Mouse (Mus musculus) gastrocnemius, postnatal 10 days (tissue): ENCODE measurements around the gene Atp1a2. TPM values are rescaled to one million over a fixed set of nuclear protein-coding genes. Genes with fewer than 3 reads are reported as not detected.
A peak's percentile ranks its signal among the peaks of the same experiment; 100 is the strongest.
"Not testable (repeated sequence)": the region's sequence is repeated elsewhere in the genome, so short reads cannot be mapped to it uniquely, and the experiment has no call there.

Experiments used
- DNase-seq: peaks from one replicate; pipeline ENCODE4 v3.0.0; 2021; ENCODE audit warnings: mixed read lengths
- total RNA-seq, 2 experiments: library from RNA; stranded (reverse); gene quantifications; 2 replicates each; pipeline ENCODE4 v1.2.3; 2021

The Atp1a2 gene
- total RNA-seq, 2 experiments from 2014 or later, result 695 to 761 TPM

DNA sequence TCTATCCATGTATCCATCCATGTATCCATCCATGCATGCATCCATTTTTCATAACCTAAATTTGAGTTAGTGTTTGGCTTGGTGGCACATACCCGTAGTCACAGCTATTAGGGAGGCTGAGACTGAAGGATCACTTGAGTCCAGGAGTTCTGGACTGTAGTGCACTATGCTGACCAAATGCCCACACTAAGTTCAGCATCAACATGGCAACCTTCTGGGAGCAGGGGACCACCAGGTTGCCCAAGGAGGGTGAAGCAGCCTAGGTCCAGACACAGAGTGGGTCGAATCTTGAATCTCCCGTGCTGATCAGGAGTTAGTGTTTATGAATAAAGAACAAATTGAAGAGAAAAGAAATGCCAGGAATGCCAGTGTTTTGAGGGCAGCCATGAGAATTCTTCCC lies 26.7 kb downstream of the Atp1a2 start:
- no peak for DNase-seq

DNA sequence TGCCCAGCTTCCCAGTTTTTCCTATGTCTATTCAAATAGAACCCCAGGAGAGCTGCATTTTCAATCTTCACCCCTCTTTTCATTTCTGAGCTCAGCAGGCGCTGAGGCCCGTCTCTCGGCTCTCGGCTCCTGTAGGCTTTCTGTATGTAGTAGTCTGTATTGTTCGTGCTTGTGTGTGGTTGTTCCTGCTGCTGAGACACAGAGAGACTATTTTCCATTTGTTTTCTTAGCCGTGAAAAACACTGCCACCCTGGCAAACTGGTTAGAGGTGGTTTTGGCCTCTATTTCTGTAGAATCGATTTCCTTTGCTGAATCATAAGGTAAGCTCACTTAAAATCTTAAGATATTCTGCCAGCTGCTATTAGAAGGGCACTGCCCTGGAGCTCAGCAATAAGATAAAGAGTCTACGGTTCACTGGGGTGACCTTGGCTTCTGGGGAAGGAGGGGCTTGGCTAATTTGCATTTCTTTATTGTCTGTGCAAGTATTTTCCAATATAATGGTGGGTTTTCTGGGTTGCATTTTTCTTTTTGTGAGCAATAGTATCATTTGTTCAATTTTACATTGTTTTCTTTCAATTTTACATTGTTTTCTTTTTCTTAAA lies 36.3 kb downstream of the Atp1a2 start, which contains the start of gene Igsf8:
TSS of gene Igsf8 (plus strand) at position 165 of the 602 bp plus-strand sequence.
- DNase-seq, result no peak

DNA sequence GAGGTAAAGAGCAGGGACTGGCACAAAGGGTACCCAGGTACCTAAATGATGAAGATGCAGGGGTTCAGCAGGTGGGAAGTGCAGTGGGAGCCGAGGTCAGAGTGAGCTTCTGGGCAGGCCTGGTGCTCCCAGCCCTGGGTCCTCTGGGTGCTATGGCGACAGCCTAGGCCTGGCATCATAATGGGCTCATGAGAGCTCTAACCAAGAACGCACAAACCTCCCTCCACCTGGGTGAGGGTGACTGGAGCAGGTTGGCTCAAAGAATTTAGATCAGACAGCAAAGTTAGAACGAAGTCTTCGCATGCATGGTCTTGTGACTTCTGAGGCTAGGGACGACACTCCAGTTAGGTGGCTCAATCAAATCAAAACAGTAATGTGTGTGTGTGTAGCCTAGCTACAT lies 39.5 kb downstream of the Atp1a2 start, which contains the start of gene Atp1a4:
TSS of gene Atp1a4 (minus strand) at position 101 of the 400 bp plus-strand sequence.
- DNase-seq, result no peak

DNA sequence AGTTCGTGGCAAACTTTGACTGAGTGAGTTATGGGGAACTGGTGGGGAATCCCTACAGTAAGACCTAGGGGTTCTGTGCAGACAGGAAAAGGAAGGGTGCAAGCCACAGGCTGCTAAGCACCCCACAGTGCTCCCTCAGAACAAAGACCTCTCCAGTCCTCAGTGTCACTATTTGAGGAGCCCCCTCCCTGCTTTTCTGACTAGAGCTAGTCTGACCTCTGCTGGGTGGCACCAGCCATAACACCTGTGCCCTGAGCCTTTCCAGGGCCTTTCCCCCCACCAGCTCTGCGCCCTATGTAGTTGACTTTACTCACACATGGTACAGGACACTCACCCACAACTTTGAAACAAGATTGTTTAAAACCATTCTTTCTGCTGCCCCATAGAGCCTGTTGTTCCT lies 50.2 kb downstream of the Atp1a2 start:
- DNase-seq, result peak; percentile 29

DNA sequence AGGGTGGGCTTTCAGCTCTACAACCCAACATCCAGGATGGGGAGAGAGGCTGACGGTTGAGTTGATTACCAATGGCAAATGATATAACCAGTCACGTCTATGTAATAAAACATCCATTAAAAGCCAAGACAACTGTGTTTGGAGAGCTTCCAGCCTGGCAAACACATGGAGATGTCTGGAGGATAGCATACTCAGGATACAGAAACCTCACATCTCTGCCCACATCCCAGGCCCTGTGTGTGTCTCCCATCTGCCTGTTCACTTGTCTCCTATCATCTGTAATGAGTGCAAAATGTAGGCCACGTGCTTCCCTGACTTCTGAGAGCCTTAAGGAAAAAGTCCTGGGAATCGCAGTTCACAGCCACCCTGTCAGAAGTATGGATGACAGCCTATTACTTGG lies 50.6 kb downstream of the Atp1a2 start:
- no peak for DNase-seq

DNA sequence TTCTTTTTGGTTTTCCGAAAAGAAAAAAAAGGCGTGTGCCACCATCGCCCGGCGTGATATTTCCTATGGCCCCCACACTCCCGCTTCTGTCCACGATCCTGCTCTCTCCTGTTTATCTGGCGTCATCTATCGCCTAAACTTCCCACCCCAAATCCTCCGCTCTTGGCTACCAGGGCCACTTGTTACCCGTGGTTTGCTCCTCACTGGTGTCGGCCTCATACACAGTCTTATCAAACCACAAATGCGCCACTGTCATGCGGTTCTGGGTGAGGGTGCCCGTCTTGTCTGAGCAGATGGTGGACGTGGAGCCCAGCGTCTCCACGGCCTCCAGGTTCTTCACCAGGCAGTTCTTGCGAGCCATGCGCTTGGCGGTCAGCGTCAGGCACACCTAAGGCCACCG lies 53.2 kb downstream of the Atp1a2 start:
- DNase-seq, result not testable (repeated sequence)

DNA sequence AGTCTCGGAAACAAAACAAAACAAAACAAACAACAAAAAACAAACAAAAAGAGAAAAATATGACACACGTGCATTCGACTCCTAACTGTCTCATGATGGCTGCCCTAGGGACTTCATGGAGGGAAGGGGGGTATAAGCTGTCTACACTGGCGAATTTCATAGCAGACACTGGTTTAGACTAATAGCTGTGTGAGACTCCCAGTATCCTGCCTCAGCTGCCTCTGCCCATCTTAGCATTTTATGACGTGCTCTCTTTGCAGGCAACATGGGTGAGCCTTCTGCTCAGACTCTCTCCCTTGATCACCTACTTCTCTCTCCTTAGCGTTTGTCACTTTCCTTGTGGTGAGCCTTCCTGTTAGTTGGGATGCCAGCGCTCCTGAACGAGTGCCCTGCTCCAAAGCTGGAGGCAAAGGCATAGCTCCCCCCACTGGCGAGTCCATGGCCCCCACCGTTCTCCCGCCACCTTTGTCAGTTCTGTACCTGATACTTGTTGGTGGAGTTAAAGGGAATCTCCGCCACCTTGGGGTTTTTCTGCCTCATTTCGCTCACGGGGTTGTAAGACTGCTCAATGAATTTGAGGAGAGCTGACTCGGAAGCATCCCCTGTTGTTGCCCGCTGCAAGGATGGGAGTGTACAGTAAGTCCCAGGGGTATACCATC lies 54.2 kb downstream of the Atp1a2 start:
- peak; percentile 65 for DNase-seq

DNA sequence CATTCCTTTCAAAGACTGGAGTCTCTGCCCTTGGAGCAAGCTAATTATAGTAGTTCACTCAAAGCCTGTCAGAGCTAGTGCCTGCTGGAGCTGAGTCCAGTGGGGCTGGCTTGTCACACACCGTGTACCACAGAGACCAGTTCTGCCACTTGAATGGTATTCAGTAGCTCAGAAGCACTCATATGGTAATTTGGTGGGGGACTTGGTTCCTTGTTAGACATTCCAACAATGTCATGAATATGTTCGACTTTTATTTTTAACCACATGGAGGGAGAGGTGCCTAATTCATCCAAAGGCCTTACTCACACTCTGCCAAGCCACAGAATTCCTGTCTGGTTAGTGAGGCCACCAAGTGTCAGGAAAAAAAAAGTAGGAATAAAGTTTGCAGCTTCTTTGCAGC lies 55.5 kb downstream of the Atp1a2 start:
- peak; percentile 30 for DNase-seq

DNA sequence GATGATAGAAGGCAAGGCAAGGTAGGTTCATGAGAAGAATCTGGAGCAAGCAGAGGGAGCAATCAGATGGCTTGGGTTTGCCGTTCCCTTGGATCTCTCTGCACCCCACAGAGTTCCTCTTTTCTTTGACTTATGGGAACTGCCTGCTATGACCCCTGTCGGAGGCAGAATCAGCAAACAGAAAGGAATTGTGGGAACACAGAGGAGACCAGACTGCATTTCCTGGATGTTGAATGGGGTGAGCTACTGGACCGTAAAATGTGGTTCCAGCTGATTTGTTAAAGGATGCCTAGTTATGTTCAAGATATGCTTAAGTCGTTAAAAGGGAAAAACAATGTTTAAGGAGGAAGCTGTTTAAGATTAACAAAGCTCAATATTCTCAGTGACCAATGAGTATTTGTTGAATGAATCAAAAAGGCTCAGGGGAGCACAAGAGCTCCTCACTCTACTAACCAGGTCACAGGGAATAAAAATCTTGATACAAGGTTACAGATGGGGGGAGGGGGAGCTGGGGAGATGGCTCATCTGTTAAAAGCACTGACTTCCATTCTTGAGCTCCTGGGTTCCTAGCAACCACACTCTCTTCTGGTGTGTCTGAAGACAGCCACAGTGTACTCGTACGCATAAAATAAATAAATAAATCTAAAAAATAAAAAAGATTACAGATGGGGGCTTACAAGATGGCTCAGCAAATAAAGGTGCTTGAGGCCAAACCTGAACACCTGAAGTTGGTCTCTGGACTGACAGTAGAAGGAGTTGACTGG lies 56.7 kb downstream of the Atp1a2 start:
- DNase-seq, result no peak

DNA sequence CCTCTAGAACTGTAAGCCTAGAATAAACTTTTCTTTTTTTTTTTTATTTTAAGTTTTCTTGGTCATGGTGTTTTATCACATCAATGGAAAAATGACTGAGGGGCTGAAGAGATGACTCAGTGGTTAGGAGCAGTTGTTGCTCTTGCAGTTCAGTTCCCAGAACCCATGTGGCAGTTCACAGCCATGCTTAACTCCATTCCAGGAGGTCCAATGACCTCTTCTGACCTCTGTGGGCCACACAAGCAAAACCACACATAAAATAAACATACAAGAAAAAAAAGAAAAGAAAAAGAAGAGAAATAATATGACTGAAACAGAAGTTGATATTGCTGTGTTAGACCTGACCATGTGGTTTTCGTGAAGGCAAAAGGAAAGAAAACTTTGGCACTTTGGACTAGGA lies 68.6 kb downstream of the Atp1a2 start:
- no peak for DNase-seq

DNA sequence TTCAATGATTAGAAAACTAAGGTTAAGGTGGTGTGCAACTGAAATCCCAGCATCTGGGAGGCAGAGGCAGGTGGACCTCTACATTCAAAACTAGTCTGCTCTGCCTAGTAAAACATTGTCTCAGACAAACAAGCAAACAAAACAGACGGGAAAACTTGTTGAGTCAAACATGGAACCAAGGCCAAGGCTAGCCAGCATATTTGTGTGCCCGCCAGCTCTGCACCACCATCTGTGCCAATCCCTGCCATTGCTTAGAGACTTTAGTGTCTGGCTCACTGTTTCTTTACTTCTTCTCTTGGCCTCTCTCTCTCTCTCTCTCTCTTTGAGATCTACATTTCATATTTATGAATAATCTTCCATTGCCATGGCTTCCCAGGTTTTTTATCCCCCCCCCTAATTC lies 69.7 kb downstream of the Atp1a2 start:
- no peak for DNase-seq

Other genes with a start within 250 kb of the Atp1a2 start
- gene Nhlh1, start 240.5 kb downstream of the Atp1a2 start, total RNA-seq, result not detected
- 100 to 1,000 TPM in 1 of 2 experiments, 10 to 100 TPM in 1; 97.9 to 117 TPM for gene Copa, start 215.5 kb downstream of the Atp1a2 start, total RNA-seq
- 10 to 100 TPM; 43.2 to 47.5 TPM for gene Ncstn, start 215.3 kb downstream of the Atp1a2 start, total RNA-seq
- 100 to 1,000 TPM; 104 to 106 TPM for gene Pex19, start 171.3 kb downstream of the Atp1a2 start, total RNA-seq
- gene Dcaf8, start 150.0 kb downstream of the Atp1a2 start, total RNA-seq, result 100 to 1,000 TPM; 132 to 146 TPM
- gene Pea15a, start 91.3 kb downstream of the Atp1a2 start, total RNA-seq, result 10 to 100 TPM; 72.5 to 82.1 TPM
- 1,000 to 10,000 TPM; 4,961 to 5,359 TPM for gene Casq1, start 78.2 kb downstream of the Atp1a2 start, total RNA-seq
- gene Atp1a4, start 39.6 kb downstream of the Atp1a2 start, total RNA-seq, result under 1 TPM; 0.61 to 0.66 TPM
- 10 to 100 TPM; 15.4 to 19.1 TPM for gene Igsf8, start 36.4 kb downstream of the Atp1a2 start, total RNA-seq
- under 1 TPM; 0.07 to 0.14 TPM for gene Kcnj9, start 31.3 kb upstream of the Atp1a2 start, total RNA-seq
- gene Kcnj10, start 43.1 kb upstream of the Atp1a2 start, total RNA-seq, result 1 to 10 TPM in 1 of 2 experiments, under 1 TPM in 1; 0.87 to 1.2 TPM
- 1 to 10 TPM; 5.6 to 6.9 TPM for gene Pigm, start 78.5 kb upstream of the Atp1a2 start, total RNA-seq
- under 1 TPM; 0.42 to 0.72 TPM for gene Slamf9, start 177.3 kb upstream of the Atp1a2 start, total RNA-seq
- under 1 TPM; 0.56 to 0.86 TPM for gene Igsf9, start 183.7 kb upstream of the Atp1a2 start, total RNA-seq
- gene Tagln2, start 202.0 kb upstream of the Atp1a2 start, total RNA-seq, result 10 to 100 TPM; 75.0 to 98.1 TPM
- gene Cfap45, start 222.7 kb upstream of the Atp1a2 start, total RNA-seq, result 1 to 10 TPM in 1 of 2 experiments, under 1 TPM in 1; 0.75 to 1.1 TPM